Mouse (Mus musculus) bone marrow, adult 2 months (tissue): ENCODE measurements at regions not wholly inside any gene's neighbourhood (a gene's known extent, or its start where the extent isn't known, plus 50 kb on each side); places are given as distances from the start of the nearest gene placed in this dataset.

Experiments
- CTCF ChIP-seq: fragments of 200-500 bp; IDR thresholded peaks from 2 replicates; pipeline ENCODE4 v1.5.1; 2011; ENCODE audit warnings: low read length, control low read depth; ENCODE audit not compliant: control insufficient read depth, insufficient read depth
- POLR2A ChIP-seq: fragments of 200-500 bp; IDR thresholded peaks from 2 replicates; pipeline ENCODE4 v1.6.1; 2011; ENCODE audit warnings: low read depth, mild to moderate bottlenecking, control low read depth, low read length, borderline replicate concordance; ENCODE audit not compliant: control insufficient read depth

DNA sequence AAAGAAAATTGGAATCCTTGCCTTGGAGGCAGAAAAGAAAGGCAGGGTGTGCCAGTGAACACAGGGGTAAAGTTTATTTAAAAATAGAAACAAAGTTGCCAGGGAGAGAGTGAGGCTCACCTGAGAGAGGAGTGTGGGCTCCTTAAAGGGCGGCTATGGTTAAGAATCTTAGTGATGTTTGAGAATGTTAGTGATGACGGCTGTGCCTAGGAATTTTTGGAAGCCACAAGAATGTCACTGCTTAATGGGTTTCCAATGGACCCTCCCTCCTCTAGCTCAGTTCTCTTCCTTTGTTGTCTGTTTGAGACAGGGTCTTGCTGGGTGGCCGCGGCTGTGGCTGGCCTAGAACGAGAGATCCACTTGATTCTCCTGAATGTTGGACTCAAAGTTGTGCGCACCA is 106.3 kb upstream of the Hs6st1 start:
- TF ChIP-seq POLR2A, result no peak
- TF ChIP-seq CTCF, result no peak
